Mouse (Mus musculus) stomach, embryonic 14.5 days (tissue): ENCODE measurements around the gene Fig4. TPM values are rescaled to one million over a fixed set of nuclear protein-coding genes. Genes with fewer than 3 reads are reported as not detected.
A peak's percentile ranks its signal among the peaks of the same experiment; 100 is the strongest.

ENCODE experiments used
- ATAC-seq: fragments of 200-750 bp; cut with Nextera tagmentation; 2 replicates; pipeline ENCODE4 v1.8.0; 2017; ENCODE audit warnings: low read depth, moderate TSS enrichment; ENCODE audit not compliant: insufficient number of reproducible peaks, insufficient read depth, low FRiP score
- H3K27ac ChIP-seq: fragments of 300-500 bp; sonication (generic); 2 replicates; pipeline ENCODE4 v1.5.1; 2014; ENCODE audit warnings: mild to moderate bottlenecking, low read length, moderate library complexity, mixed read lengths
- H3K27me3 ChIP-seq: fragments of 300-500 bp; sonication (generic); 2 replicates; pipeline ENCODE4 v1.6.1; 2014; ENCODE audit warnings: low read length, control low read depth, mixed read lengths; ENCODE audit not compliant: control insufficient read depth, insufficient read depth
- H3K36me3 ChIP-seq: fragments of 300-500 bp; sonication (generic); 2 replicates; pipeline ENCODE4 v1.6.1; 2014; ENCODE audit warnings: mild to moderate bottlenecking, control low read depth, low read length, moderate library complexity, mixed read lengths; ENCODE audit not compliant: control insufficient read depth, insufficient read depth
- H3K4me1 ChIP-seq: fragments of 300-500 bp; sonication (generic); 2 replicates; pipeline ENCODE4 v1.6.1; 2014; ENCODE audit warnings: low read length, control low read depth, mixed read lengths; ENCODE audit not compliant: control insufficient read depth, insufficient read depth
- H3K4me2 ChIP-seq: fragments of 300-500 bp; sonication (generic); replicated peaks from 2 replicates; pipeline ENCODE4 v1.6.1; 2014; ENCODE audit warnings: low read depth, low read length, control low read depth
- H3K4me3 ChIP-seq: fragments of 300-500 bp; sonication (generic); 2 replicates; pipeline ENCODE4 v1.5.1; 2014; ENCODE audit warnings: low read depth, low read length, control low read depth
- H3K9ac ChIP-seq: fragments of 300-500 bp; sonication (generic); replicated peaks from 2 replicates; pipeline ENCODE4 v1.6.1; 2014; ENCODE audit warnings: low read depth, mild to moderate bottlenecking, control low read depth, low read length, moderate library complexity, mixed read lengths
- H3K9me3 ChIP-seq: fragments of 300-500 bp; sonication (generic); 2 replicates; pipeline ENCODE4 v1.6.1; 2016; ENCODE audit warnings: low read depth, low read length, control low read depth; ENCODE audit not compliant: control insufficient read depth
- WGBS: fragments of 180-500 bp; shearing (Covaris S2); extraction: QIAGEN DNeasy Blood & Tissue Kit; methylation state at CpG from one replicate; pipeline ENCODE4 v1.1.7; 2014; 5-methylcytosine and 5-hydroxymethylcytosine counted together
- polyA plus RNA-seq: library from polyadenylated mRNA; unstranded; fragments of >200 nt; fragmentation: Nextera tagmentation; extraction: Ambion mirVana; gene quantifications from 2 replicates; pipeline ENCODE4 v1.2.1, GENCODE M21; 2014

Fig4 gene
- polyA plus RNA-seq, 1 experiment from 2014 or later: 17.0 TPM

GRCm38 (mm10) chr10:41280177-41280576 lies 22.9 kb downstream of the Fig4 start:
- Histone ChIP-seq H3K4me2 (no peak overlapping the region), H3K4me3 (no peak overlapping the region), H3K4me1 (no peaks in the 10 kb centered on the region), H3K9me3 (no peaks in the 10 kb centered on the region), H3K27ac (no peak overlapping the region), H3K36me3 (no peaks in the 10 kb centered on the region), H3K27me3 (no peaks in the 10 kb centered on the region), H3K9ac (no peak overlapping the region)
- ATAC-seq: no peak
- WGBS: 72% methylated on average over 6 of the region's 6 CpGs

- H3K4me2 ChIP-seq: no peak overlapping the region
- no peak overlapping the region for H3K4me3 ChIP-seq
- no peaks in the 10 kb centered on the region for H3K27me3 ChIP-seq
- no peaks in the 10 kb centered on the region for H3K4me1 ChIP-seq
- no peak overlapping the region for H3K9ac ChIP-seq
- peak; percentile 58; the same call in 1 of the 2 replicates for ATAC-seq
- no peaks in the 10 kb centered on the region for H3K9me3 ChIP-seq
- H3K27ac ChIP-seq: no peak overlapping the region
- WGBS: 74% methylated on average over 1 of the region's 1 CpGs
- no peaks in the 10 kb centered on the region for H3K36me3 ChIP-seq
Measured at GRCm38 (mm10) chr10:41278808-41279207, 24.3 kb downstream of the Fig4 start.

- no peaks in the 10 kb centered on the region for H3K4me1 ChIP-seq
- 90% methylated on average over 1 of the region's 1 CpGs for WGBS
- H3K27ac ChIP-seq: no peak overlapping the region
- H3K9ac ChIP-seq: no peak overlapping the region
- no peaks in the 10 kb centered on the region for H3K27me3 ChIP-seq
- no peaks in the 10 kb centered on the region for H3K9me3 ChIP-seq
- ATAC-seq: no peak
- H3K4me3 ChIP-seq: no peak overlapping the region
- no peaks in the 10 kb centered on the region for H3K36me3 ChIP-seq
- H3K4me2 ChIP-seq: no peak overlapping the region
Measured at GRCm38 (mm10) chr10:41274871-41275270, 28.2 kb downstream of the Fig4 start.

- Histone ChIP-seq H3K9me3 (no peaks in the 10 kb centered on the region), H3K27ac (no peak overlapping the region), H3K4me3 (no peak overlapping the region), H3K4me2 (no peak overlapping the region), H3K4me1 (no peaks in the 10 kb centered on the region), H3K9ac (no peak overlapping the region), H3K36me3 (no peaks in the 10 kb centered on the region), H3K27me3 (no peaks in the 10 kb centered on the region)
- 51% methylated on average over 7 of the region's 7 CpGs for WGBS
- no peak for ATAC-seq
Measured at GRCm38 (mm10) chr10:41271860-41272259, 31.2 kb downstream of the Fig4 start.

GRCm38 (mm10) chr10:41261889-41262288 lies 41.2 kb downstream of the Fig4 start:
- ATAC-seq: no peak
- Histone ChIP-seq H3K4me3 (no peak overlapping the region), H3K27ac (no peak overlapping the region), H3K4me2 (no peak overlapping the region), H3K4me1 (no peaks in the 10 kb centered on the region), H3K9me3 (no peaks in the 10 kb centered on the region), H3K9ac (no peak overlapping the region), H3K27me3 (no peaks in the 10 kb centered on the region), H3K36me3 (no peaks in the 10 kb centered on the region)

- Histone ChIP-seq H3K27ac (no peak overlapping the region), H3K9me3 (no peaks in the 10 kb centered on the region), H3K4me2 (no peak overlapping the region), H3K4me1 (no peaks in the 10 kb centered on the region), H3K9ac (no peak overlapping the region), H3K27me3 (no peaks in the 10 kb centered on the region), H3K4me3 (no peak overlapping the region), H3K36me3 (no peaks in the 10 kb centered on the region)
- WGBS: 49% methylated on average over 1 of the region's 1 CpGs
- no peak for ATAC-seq
Measured at GRCm38 (mm10) chr10:41261218-41261617, 41.8 kb downstream of the Fig4 start.

GRCm38 (mm10) chr10:41260243-41261006 lies 42.6 kb downstream of the Fig4 start:
- Histone ChIP-seq H3K27me3 (no peaks in the 10 kb centered on the region), H3K9ac (no peak overlapping the region), H3K9me3 (no peaks in the 10 kb centered on the region), H3K4me1 (no peaks in the 10 kb centered on the region), H3K4me3 (no peak overlapping the region), H3K36me3 (no peaks in the 10 kb centered on the region), H3K4me2 (no peak overlapping the region), H3K27ac (no peak overlapping the region)
- WGBS: 36% methylated on average over 8 of the region's 8 CpGs
- no peak for ATAC-seq

- no peak overlapping the region for H3K4me3 ChIP-seq
- no peak for ATAC-seq
- H3K4me2 ChIP-seq: no peak overlapping the region
- WGBS: 40% methylated on average over 5 of the region's 5 CpGs
- H3K9me3 ChIP-seq: no peaks in the 10 kb centered on the region
- H3K4me1 ChIP-seq: peaks cover 6% of the 10 kb centered on the region; the same call in 1 of the 2 replicates
- no peaks in the 10 kb centered on the region; the same call in 1 of the 2 replicates for H3K36me3 ChIP-seq
- no peaks in the 10 kb centered on the region for H3K27me3 ChIP-seq
- no peak overlapping the region for H3K27ac ChIP-seq
- no peak overlapping the region for H3K9ac ChIP-seq
Measured at GRCm38 (mm10) chr10:41250749-41251065, 52.4 kb downstream of the Fig4 start.
